Mouse (Mus musculus): ENCODE measurements at regions not wholly inside any gene's neighbourhood (a gene's known extent, or its start where the extent isn't known, plus 50 kb on each side); places are given as distances from the start of the nearest gene placed in this dataset.

- no peak for DNase-seq
- intact Hi-C loops (cut with DNase I), result no loop called here
Measured at GRCm38 (mm10) chr9:61084655-61085230, 287.4 kb upstream of the Tle3 start.

GRCm38 (mm10) chr9:61087035-61087434, 285.1 kb upstream of the Tle3 start:
- no peak for DNase-seq
- intact Hi-C loops (cut with DNase I), result no loop called here

GRCm38 (mm10) chr9:61089066-61089686, 283.0 kb upstream of the Tle3 start:
- no peak for DNase-seq
- intact Hi-C loops (cut with DNase I), result no loop called here

- intact Hi-C loops (cut with DNase I), result no loop called here
Measured at GRCm38 (mm10) chr9:61091036-61091435, 281.1 kb upstream of the Tle3 start.

GRCm38 (mm10) chr9:61092834-61093479, 279.2 kb upstream of the Tle3 start:
- intact Hi-C loops (cut with DNase I), result no loop called here
- no peak for DNase-seq

More at GRCm38 (mm10) chr9:61091036-61091435, 281.1 kb upstream of the Tle3 start:
- DNase-seq, result no peak

GRCm38 (mm10) chr9:61095069-61095775, 276.9 kb upstream of the Tle3 start:
- intact Hi-C loops (cut with DNase I), result no loop called here
- DNase-seq, result no peak

- intact Hi-C loops (cut with DNase I), result no loop called here
- DNase-seq, result peak; percentile 75
Measured at GRCm38 (mm10) chr9:61101741-61102450, 270.3 kb upstream of the Tle3 start.

GRCm38 (mm10) chr9:61102451-61103358, 269.5 kb upstream of the Tle3 start:
- no peak for DNase-seq
- intact Hi-C loops (cut with DNase I), result no loop called here

- intact Hi-C loops (cut with DNase I), result no loop called here
- no peak for DNase-seq
Measured at GRCm38 (mm10) chr9:61105550-61106280, 266.5 kb upstream of the Tle3 start.

- intact Hi-C loops (cut with DNase I), result no loop called here
- DNase-seq, result no peak
Measured at GRCm38 (mm10) chr9:61109519-61110285, 262.5 kb upstream of the Tle3 start.

- peak; percentile 63 for DNase-seq
- intact Hi-C loops (cut with DNase I), result no loop called here
Measured at GRCm38 (mm10) chr9:61111206-61111605, 261.0 kb upstream of the Tle3 start.

GRCm38 (mm10) chr9:61111733-61112415, 260.3 kb upstream of the Tle3 start:
- intact Hi-C loops (cut with DNase I), result no loop called here
- peak; percentile 92 for DNase-seq

- no peak for DNase-seq
- intact Hi-C loops (cut with DNase I), result no loop called here
Measured at GRCm38 (mm10) chr9:61119252-61119651, 252.9 kb upstream of the Tle3 start.

GRCm38 (mm10) chr9:61120531-61120930, 251.6 kb upstream of the Tle3 start:
- intact Hi-C loops (cut with DNase I), result no loop called here
- no peak for DNase-seq

GRCm38 (mm10) chr9:61120931-61121391, 251.2 kb upstream of the Tle3 start:
- no peak for DNase-seq
- intact Hi-C loops (cut with DNase I), result no loop called here

- intact Hi-C loops (cut with DNase I), result no loop called here
- no peak for DNase-seq
Measured at GRCm38 (mm10) chr9:61123431-61123830, 248.7 kb upstream of the Tle3 start.

GRCm38 (mm10) chr9:61125769-61126168, 246.4 kb upstream of the Tle3 start:
- DNase-seq, result peak; percentile 25
- intact Hi-C loops (cut with DNase I), result no loop called here

GRCm38 (mm10) chr9:61128077-61128476, 244.1 kb upstream of the Tle3 start:
- intact Hi-C loops (cut with DNase I), result no loop called here
- DNase-seq, result no peak

Data from left cerebral cortex, postnatal 4 days (tissue).